Mouse (Mus musculus) spleen, adult 2 months (tissue): Measurements from ENCODE around the gene Lgr5.

Source experiments
- CTCF ChIP-seq: fragments of 200-500 bp; IDR thresholded peaks from 2 replicates; pipeline ENCODE4 v1.5.1; 2011; ENCODE audit warnings: mild to moderate bottlenecking, inconsistent platforms; ENCODE audit not compliant: insufficient read depth, insufficient read length, insufficient replicate concordance; ENCODE audit errors: extremely low read depth
- POLR2A ChIP-seq: fragments of 200-500 bp; IDR thresholded peaks from 2 replicates; pipeline ENCODE4 v1.6.1; 2011; ENCODE audit warnings: low read depth, low read length, inconsistent platforms

- TF ChIP-seq CTCF: no peak
- no peak for TF ChIP-seq POLR2A
These were observed 1.0 kb downstream of the Lgr5 start for GRCm38 (mm10) chr10:115586246-115587231.
